Mouse (Mus musculus): ENCODE results near the gene Loxl3. TPM values are rescaled to one million over a fixed set of nuclear protein-coding genes. Genes with fewer than 3 reads are reported as not detected.

The Loxl3 gene
- polyA plus RNA-seq, 1 experiment = 18.8 TPM

DNA sequence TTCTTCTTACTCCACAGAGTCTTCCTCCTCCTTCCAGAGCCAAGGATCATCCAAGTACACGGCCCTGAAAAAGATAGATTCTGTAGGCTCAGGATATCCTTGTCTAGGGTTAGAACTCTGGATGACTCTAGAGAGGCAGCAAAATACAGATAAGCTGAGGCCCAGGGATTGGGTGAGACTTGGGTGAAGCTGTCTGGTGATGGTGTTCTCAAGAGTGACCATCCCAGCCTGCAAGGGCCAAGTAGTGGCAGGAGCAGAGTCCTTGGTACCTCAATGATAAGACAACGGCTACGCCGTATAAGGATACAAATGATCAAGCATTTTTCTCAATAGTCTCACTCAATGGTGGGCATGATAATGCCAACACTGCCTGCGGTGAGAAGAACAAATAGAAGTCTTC, 30.1 kb upstream of the Loxl3 start:
- peaks cover 45% of the 10 kb centered on the region for H3K4me1 ChIP-seq (ENCODE audit: control insufficient read depth, insufficient read depth, low read length)
- TF ChIP-seq POLR2A (IDR thresholded peaks at IDR 0.05; ENCODE audit: borderline replicate concordance, low read depth, low read length) (no peak), CTCF (IDR thresholded peaks at IDR 0.05; ENCODE audit: low read depth, low read length) (no peak)
- H3K4me3 ChIP-seq (ENCODE audit: insufficient read depth, low read length) = peak overlapping the region; percentile 69
- peak overlapping the region; percentile 99 for H3K27ac ChIP-seq (ENCODE audit: insufficient read depth, low read depth, low read length)

DNA sequence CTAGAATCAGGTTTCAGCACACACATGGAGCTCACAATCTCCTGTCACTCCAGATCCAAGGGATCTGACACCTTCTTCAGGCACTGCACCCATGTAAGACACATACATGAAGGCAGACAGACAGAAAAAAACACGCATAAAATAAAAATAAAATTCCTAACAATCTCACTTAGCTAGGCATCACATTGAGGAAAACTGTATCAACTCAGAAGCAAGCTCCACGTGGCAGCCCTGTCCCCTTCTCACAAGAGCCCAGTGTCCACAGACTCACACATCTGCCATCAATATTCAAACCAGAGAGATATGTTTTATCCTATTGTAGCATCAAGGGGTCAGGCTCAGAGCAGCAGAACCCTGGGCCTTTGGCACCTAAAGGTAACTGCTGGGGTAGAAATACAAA, 29.7 kb upstream of the Loxl3 start:
- H3K27ac ChIP-seq (ENCODE audit: insufficient read depth, low read depth, low read length) = peak overlapping the region; percentile 99
- H3K4me3 ChIP-seq (ENCODE audit: insufficient read depth, low read length) = peak overlapping the region; percentile 69

DNA sequence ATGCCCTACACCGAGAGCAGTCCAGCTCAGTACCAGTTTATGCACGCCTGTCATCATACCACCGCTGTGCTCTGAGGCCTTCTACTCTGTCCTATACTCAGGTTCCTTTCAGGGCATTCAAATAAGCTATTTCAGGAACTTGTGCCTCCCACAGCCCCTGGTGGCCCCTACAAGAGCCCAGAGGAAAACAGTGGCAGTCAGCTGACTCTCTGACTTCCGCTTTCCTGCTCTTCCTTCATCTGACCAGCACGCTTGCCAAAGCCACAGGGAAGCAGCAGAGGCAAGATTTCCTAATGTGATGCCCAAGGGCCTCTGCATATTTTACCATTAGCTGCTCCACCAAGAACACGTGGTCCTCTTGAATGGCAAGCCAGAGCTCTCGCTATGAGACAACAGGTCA, 29.1 kb upstream of the Loxl3 start:
- H3K4me1 ChIP-seq (ENCODE audit: control insufficient read depth, insufficient read depth, low read length) = peaks cover 48% of the 10 kb centered on the region
- peak overlapping the region; percentile 99 for H3K27ac ChIP-seq (ENCODE audit: insufficient read depth, low read depth, low read length)
- H3K4me3 ChIP-seq (ENCODE audit: insufficient read depth, low read length) = peak overlapping the region; percentile 69
- no peak for TF ChIP-seq CTCF (IDR thresholded peaks at IDR 0.05; ENCODE audit: low read depth, low read length)
- TF ChIP-seq POLR2A (IDR thresholded peaks at IDR 0.05; ENCODE audit: borderline replicate concordance, low read depth, low read length) = peak; percentile 33; the same call in 1 of the 2 replicates

More for the DNA sequence above, 29.7 kb upstream of the Loxl3 start:
- H3K4me1 ChIP-seq (ENCODE audit: control insufficient read depth, insufficient read depth, low read length) = peaks cover 47% of the 10 kb centered on the region
- TF ChIP-seq POLR2A (IDR thresholded peaks at IDR 0.05; ENCODE audit: borderline replicate concordance, low read depth, low read length) (no peak), CTCF (IDR thresholded peaks at IDR 0.05; ENCODE audit: low read depth, low read length) (no peak)

DNA sequence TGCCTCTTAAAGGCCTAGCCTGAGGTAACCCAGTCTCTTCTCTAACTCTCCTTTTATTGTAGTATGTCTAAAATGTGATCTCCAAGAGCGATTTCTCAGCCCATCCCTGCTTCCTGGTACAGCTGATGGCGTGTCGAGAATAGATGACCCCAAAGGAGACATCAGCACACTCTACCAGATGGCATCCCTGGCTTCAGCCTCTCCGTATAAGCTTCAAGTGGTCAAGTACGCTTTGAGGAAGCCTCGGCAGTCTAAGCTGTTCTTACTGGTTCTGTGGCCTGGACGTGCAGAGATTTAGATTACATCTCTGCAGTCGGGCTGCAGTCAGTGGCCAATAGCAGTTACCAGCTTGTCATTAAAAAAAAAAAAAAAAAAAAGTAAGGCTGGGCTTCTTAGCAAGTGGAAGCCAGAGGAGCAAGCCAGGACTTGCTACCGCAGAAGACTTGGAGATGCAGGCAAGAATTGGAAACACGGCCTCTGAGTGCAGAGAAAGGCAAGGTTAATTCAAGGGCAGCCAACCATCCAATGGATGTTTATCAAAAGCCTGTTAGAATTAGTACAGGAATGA, 28.4 kb upstream of the Loxl3 start:
- Histone ChIP-seq H3K4me1 (ENCODE audit: control insufficient read depth, insufficient read depth, low read length) (peaks cover 55% of the 10 kb centered on the region), H3K27ac (ENCODE audit: insufficient read depth, low read depth, low read length) (peak overlapping the region; percentile 96), H3K4me3 (ENCODE audit: insufficient read depth, low read length) (peak overlapping the region; percentile 1; the same call in 1 of the 2 replicates)

DNA sequence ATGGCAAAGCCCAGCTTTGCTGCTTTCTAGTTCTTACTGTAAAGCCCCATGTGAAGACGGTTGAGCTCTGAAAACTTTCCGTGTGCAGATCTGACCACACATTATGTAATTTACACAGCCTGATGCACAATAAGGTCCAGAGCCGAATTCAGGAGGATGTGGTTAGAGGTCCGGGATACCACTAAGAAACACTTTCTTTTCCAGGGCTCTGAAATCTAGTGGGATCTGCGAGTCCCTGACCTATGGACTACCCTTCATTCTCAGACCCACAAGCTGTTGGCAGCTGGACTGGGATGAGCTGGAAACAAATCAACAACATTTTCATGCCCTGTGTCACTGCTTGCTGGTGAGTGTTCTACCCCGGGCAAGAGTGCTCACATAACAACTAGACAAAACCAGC, 27.9 kb upstream of the Loxl3 start:
- Histone ChIP-seq H3K4me1 (ENCODE audit: control insufficient read depth, insufficient read depth, low read length) (peaks cover 61% of the 10 kb centered on the region), H3K4me3 (ENCODE audit: insufficient read depth, low read length) (0 out of 2 replicates have a peak overlapping the region, but pooled peaks have one; percentile 1), H3K27ac (ENCODE audit: insufficient read depth, low read depth, low read length) (peak overlapping the region; percentile 96)
- no peak for TF ChIP-seq POLR2A (IDR thresholded peaks at IDR 0.05; ENCODE audit: borderline replicate concordance, low read depth, low read length)
- no peak for TF ChIP-seq CTCF (IDR thresholded peaks at IDR 0.05; ENCODE audit: low read depth, low read length)

More for the DNA sequence above, 28.4 kb upstream of the Loxl3 start:
- TF ChIP-seq CTCF (IDR thresholded peaks at IDR 0.05; ENCODE audit: low read depth, low read length) = no peak
- TF ChIP-seq POLR2A (IDR thresholded peaks at IDR 0.05; ENCODE audit: borderline replicate concordance, low read depth, low read length) = no peak

DNA sequence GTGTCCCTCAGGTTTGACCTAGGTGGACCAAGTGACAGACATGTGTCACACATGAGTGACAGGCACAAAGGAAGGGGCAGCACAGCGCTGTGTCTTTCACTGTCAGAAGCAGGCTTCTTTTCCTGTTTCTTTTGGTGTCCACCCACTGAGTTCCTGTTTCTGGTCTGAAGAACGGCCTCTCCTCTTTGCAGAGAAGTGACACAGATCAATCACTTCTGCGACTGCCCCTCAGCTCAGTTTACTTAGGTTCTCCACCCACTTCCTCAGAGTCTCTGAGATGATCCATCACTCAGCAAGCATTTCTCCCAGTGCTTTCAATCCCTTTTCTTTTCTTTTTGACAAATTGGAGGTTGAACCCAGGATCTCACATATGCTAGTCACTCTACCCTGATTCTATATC, 25.3 kb upstream of the Loxl3 start:
- TF ChIP-seq POLR2A (IDR thresholded peaks at IDR 0.05; ENCODE audit: borderline replicate concordance, low read depth, low read length) (no peak), CTCF (IDR thresholded peaks at IDR 0.05; ENCODE audit: low read depth, low read length) (no peak)
- H3K4me3 ChIP-seq (ENCODE audit: insufficient read depth, low read length) = peak overlapping the region; percentile 24
- H3K4me1 ChIP-seq (ENCODE audit: control insufficient read depth, insufficient read depth, low read length) = peaks cover 68% of the 10 kb centered on the region
- peak overlapping the region; percentile 80 for H3K27ac ChIP-seq (ENCODE audit: insufficient read depth, low read depth, low read length)

DNA sequence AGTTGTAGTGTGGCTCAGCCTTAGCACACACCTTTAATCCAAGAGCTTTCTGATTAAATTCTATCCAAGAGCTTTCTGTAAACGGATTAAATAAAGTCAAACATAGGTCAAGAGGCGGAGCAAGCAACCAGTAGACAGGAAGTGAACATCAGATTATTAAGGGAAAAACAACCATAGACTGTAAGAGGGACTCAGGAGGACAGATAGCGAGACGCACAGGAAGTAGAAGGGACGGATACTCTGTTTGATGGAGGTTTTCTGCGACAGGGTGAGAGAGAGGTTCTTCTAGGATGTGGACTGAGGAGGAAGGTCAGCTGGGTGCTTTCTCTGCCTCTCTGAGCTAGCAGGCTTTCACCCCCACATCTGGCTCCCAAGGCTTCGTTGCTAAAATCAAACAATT, 24.0 kb upstream of the Loxl3 start:
- TF ChIP-seq POLR2A (IDR thresholded peaks at IDR 0.05; ENCODE audit: borderline replicate concordance, low read depth, low read length) (no peak), CTCF (IDR thresholded peaks at IDR 0.05; ENCODE audit: low read depth, low read length) (no peak)
- peak overlapping the region; percentile 25 for H3K27ac ChIP-seq (ENCODE audit: insufficient read depth, low read depth, low read length)
- H3K4me3 ChIP-seq (ENCODE audit: insufficient read depth, low read length) = peak overlapping the region; percentile 11; the same call in 1 of the 2 replicates
- peaks cover 77% of the 10 kb centered on the region for H3K4me1 ChIP-seq (ENCODE audit: control insufficient read depth, insufficient read depth, low read length)

DNA sequence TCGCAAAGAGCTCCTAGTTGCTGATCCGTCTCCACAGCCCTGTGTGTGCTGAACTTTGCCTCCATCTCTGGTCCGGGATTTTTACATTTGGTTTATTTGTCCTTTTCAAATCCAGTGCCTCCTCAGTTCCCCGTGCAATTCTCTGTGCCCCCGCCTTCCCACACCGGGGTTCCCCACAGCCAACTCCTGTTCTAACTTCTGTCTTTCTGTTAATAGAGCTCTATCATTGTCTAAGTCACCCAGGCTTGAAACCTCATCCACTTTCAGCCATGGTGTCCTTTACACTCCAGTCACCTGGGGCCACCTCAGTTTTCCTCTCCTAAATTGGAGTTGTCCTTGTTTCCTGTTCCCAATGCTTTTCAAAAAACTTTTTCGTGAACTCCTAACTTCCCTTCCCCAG, 22.7 kb upstream of the Loxl3 start:
- no peak overlapping the region for H3K4me3 ChIP-seq (ENCODE audit: insufficient read depth, low read length)
- peaks cover 65% of the 10 kb centered on the region for H3K4me1 ChIP-seq (ENCODE audit: control insufficient read depth, insufficient read depth, low read length)
- no peak overlapping the region for H3K27ac ChIP-seq (ENCODE audit: insufficient read depth, low read depth, low read length)
- TF ChIP-seq POLR2A (IDR thresholded peaks at IDR 0.05; ENCODE audit: borderline replicate concordance, low read depth, low read length) = no peak
- TF ChIP-seq CTCF (IDR thresholded peaks at IDR 0.05; ENCODE audit: low read depth, low read length) = no peak

DNA sequence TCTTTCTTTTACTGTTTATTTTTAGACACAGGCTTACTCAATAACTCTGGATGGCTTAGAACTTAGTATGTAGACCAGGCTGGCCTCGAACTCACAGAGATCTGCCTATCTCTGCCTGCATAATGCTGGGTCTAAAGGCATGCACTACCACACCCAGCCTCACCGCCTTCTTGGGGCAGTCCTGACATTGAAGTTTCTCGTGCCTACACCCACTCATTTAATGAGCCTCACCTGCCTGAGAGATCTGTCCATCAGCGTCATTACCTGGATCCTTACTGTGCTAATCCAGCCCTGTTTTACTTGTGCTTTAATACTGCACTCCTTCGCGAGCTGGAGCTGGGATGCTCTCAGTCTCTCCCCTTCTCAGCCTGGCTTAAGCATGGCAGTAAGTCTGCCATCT, 22.2 kb upstream of the Loxl3 start:
- Histone ChIP-seq H3K4me1 (ENCODE audit: control insufficient read depth, insufficient read depth, low read length) (peaks cover 64% of the 10 kb centered on the region), H3K4me3 (ENCODE audit: insufficient read depth, low read length) (no peak overlapping the region), H3K27ac (ENCODE audit: insufficient read depth, low read depth, low read length) (no peak overlapping the region)
- TF ChIP-seq POLR2A (IDR thresholded peaks at IDR 0.05; ENCODE audit: borderline replicate concordance, low read depth, low read length) = no peak
- TF ChIP-seq CTCF (IDR thresholded peaks at IDR 0.05; ENCODE audit: low read depth, low read length) = no peak

DNA sequence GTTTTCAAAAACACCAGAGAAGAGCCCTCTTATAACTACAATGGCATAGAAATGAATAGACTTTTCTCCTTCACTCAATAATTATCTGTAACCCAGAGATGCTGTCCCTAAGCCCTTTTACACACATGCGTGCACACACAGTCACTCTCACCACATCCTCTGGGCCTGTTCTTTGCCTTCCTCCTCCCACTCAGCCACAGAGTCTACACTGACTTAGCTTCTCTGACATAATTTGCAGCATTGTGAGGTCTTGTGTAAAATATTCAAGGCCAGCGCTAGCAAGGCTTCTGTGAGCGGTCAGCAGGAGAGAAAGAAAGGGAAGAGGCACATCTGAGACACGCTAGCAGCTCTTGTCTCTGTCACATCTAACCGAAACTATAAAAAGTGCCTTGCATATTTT, 20.5 kb upstream of the Loxl3 start:
- TF ChIP-seq POLR2A (IDR thresholded peaks at IDR 0.05; ENCODE audit: borderline replicate concordance, low read depth, low read length) (no peak), CTCF (IDR thresholded peaks at IDR 0.05; ENCODE audit: low read depth, low read length) (no peak)
- Histone ChIP-seq H3K4me1 (ENCODE audit: control insufficient read depth, insufficient read depth, low read length) (peaks cover 54% of the 10 kb centered on the region), H3K27ac (ENCODE audit: insufficient read depth, low read depth, low read length) (peak overlapping the region; percentile 28), H3K4me3 (ENCODE audit: insufficient read depth, low read length) (no peak overlapping the region)
